Mouse (Mus musculus) forebrain, embryonic 10.5 days (tissue): ENCODE results near the gene Pgm3. TPM values are rescaled to one million over a fixed set of nuclear protein-coding genes. Genes with fewer than 3 reads are reported as not detected.
"Not testable (repeated sequence)": the region's sequence is repeated elsewhere in the genome, so short reads cannot be mapped to it uniquely, and the experiment has no call there.

ENCODE experiments used
- DNase-seq: peaks from one replicate; pipeline ENCODE4 v3.0.0-alpha.2; 2017; ENCODE audit warnings: low spot score; ENCODE audit errors: extremely low spot score
- H3K27ac ChIP-seq: fragments of 300-500 bp; sonication (generic); 2 replicates; pipeline ENCODE4 v1.5.1; 2016; ENCODE audit warnings: mild to moderate bottlenecking
- H3K27me3 ChIP-seq: fragments of 300-500 bp; sonication (generic); 2 replicates; pipeline ENCODE4 v1.6.1; 2016; ENCODE audit warnings: mild to moderate bottlenecking; ENCODE audit not compliant: poor library complexity, severe bottlenecking
- H3K36me3 ChIP-seq: fragments of 300-500 bp; sonication (generic); replicated peaks from 2 replicates; pipeline ENCODE4 v1.6.1; 2016; ENCODE audit warnings: mild to moderate bottlenecking, moderate library complexity
- H3K4me1 ChIP-seq: fragments of 300-500 bp; sonication (generic); 2 replicates; pipeline ENCODE4 v1.6.1; 2016
- H3K4me3 ChIP-seq: fragments of 300-500 bp; sonication (generic); 2 replicates; pipeline ENCODE4 v1.5.1; 2016; ENCODE audit warnings: mild to moderate bottlenecking, moderate library complexity
- H3K9me3 ChIP-seq: fragments of 300-500 bp; sonication (generic); 2 replicates; pipeline ENCODE4 v1.6.1; 2016; ENCODE audit warnings: mild to moderate bottlenecking, moderate library complexity
- WGBS: fragments of 180-500 bp; shearing (Covaris S2); methylation state at CpG from one replicate; pipeline ENCODE4 v1.1.7; 2016; 5-methylcytosine and 5-hydroxymethylcytosine counted together
- polyA plus RNA-seq: library from polyadenylated mRNA; unstranded; fragments of >200 nt; fragmentation: Nextera tagmentation; extraction: Ambion mirVana; gene quantifications from 2 replicates; pipeline ENCODE4 v1.2.1, GENCODE M21; 2016

Pgm3 gene
- 34.2 and 34.6 TPM in 2 replicates for polyA plus RNA-seq

- Histone ChIP-seq H3K4me1 (peaks cover 26% of the 10 kb centered on the region), H3K36me3 (peaks cover 20% of the 10 kb centered on the region), H3K4me3 (peak within 1 kb of the TSS; percentile 74), H3K27me3 (no peaks in the 10 kb centered on the region), H3K9me3 (no peaks in the 10 kb centered on the region), H3K27ac (peak within 1 kb of the TSS; percentile 83)
- DNase-seq: peak; percentile 94
- WGBS: under 1% methylated on average over 59 of the region's 59 CpGs
These were observed at the start of gene Pgm3, which contains the start of gene Rwdd2a for GRCm38 (mm10) chr9:86571540-86572135. Pgm3 (minus strand) TSS chr9:86571842. Rwdd2a (plus strand) TSS chr9:86571991.

- no peak for DNase-seq
- no peaks in the 10 kb centered on the region for H3K4me1 ChIP-seq
- no peaks in the 10 kb centered on the region for H3K36me3 ChIP-seq
- no peaks in the 10 kb centered on the region for H3K9me3 ChIP-seq
- WGBS: 85% methylated on average over 10 of the region's 10 CpGs
- no peak overlapping the region for H3K27ac ChIP-seq
- no peak overlapping the region for H3K4me3 ChIP-seq
- H3K27me3 ChIP-seq: no peaks in the 10 kb centered on the region
These were observed 47.9 kb upstream of the Pgm3 start for GRCm38 (mm10) chr9:86619341-86620139.

GRCm38 (mm10) chr9:86617837-86618492 is 46.3 kb upstream of the Pgm3 start:
- Histone ChIP-seq H3K9me3 (no peaks in the 10 kb centered on the region), H3K27ac (no peak overlapping the region), H3K4me1 (no peaks in the 10 kb centered on the region), H3K36me3 (no peaks in the 10 kb centered on the region), H3K4me3 (no peak overlapping the region), H3K27me3 (no peaks in the 10 kb centered on the region)
- WGBS: 88% methylated on average over 7 of the region's 7 CpGs
- DNase-seq: no peak

DNA sequence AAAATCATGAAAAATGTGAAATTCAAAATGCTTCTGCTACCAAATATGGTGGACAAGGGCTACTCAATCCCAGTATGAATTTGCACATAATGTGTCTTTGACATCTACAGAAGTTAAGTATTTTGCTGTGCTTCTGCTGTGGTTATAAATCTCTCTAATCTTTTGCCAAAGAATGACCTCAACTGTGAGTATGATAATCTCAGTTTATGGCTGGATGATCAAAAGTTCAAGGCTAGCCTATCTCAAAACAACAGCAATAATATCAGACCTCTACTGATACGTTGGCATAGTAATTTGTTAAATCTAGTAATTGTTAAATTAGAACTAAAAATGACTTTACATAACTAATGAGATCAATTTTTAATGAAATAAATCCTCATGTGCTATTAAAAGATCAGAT is 44.1 kb upstream of the Pgm3 start:
- Histone ChIP-seq H3K9me3 (no peaks in the 10 kb centered on the region), H3K4me1 (no peaks in the 10 kb centered on the region)

DNA sequence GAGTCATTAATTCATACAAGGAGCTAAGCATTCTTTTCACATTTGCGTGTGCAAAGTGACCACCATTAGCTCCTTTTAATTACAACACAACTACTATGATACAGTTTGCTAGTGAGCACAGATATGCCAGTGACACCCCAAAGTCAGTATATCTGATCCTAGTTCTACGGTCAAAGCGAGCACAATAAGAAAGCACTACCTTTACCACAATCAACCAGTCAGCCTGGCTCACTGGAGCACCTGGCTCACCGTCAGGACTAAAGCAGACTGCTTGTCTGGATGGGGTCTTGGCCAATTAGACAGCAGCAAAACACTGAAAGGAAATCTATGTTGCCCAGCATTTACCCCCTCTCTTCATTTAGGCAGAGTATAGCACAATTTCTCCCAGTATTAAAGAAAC is 40.4 kb upstream of the Pgm3 start:
- no peak for DNase-seq
- Histone ChIP-seq H3K4me1 (no peaks in the 10 kb centered on the region), H3K9me3 (no peaks in the 10 kb centered on the region), H3K36me3 (no peaks in the 10 kb centered on the region), H3K27me3 (no peaks in the 10 kb centered on the region), H3K27ac (no peak overlapping the region), H3K4me3 (no peak overlapping the region)
- WGBS: 93% methylated on average over 4 of the region's 4 CpGs

More for the DNA sequence above, 44.1 kb upstream of the Pgm3 start:
- Histone ChIP-seq H3K36me3 (no peaks in the 10 kb centered on the region), H3K27me3 (no peaks in the 10 kb centered on the region), H3K4me3 (no peak overlapping the region), H3K27ac (no peak overlapping the region)
- DNase-seq: no peak
- 87% methylated on average over 1 of the region's 1 CpGs for WGBS

- Histone ChIP-seq H3K4me3 (no peak overlapping the region), H3K9me3 (no peaks in the 10 kb centered on the region), H3K4me1 (no peaks in the 10 kb centered on the region), H3K27me3 (no peaks in the 10 kb centered on the region), H3K27ac (no peak overlapping the region), H3K36me3 (no peaks in the 10 kb centered on the region)
- 92% methylated on average over 6 of the region's 6 CpGs for WGBS
- DNase-seq: no peak
These were observed 34.1 kb upstream of the Pgm3 start for GRCm38 (mm10) chr9:86605776-86606175.

GRCm38 (mm10) chr9:86599723-86600303 is 28.2 kb upstream of the Pgm3 start:
- H3K4me3 ChIP-seq: no peak overlapping the region
- 0 out of 2 replicates have a peak overlapping the region, but pooled peaks have one; percentile 15 for H3K27ac ChIP-seq
- no peaks in the 10 kb centered on the region; the same call in 1 of the 2 replicates for H3K4me1 ChIP-seq
- H3K36me3 ChIP-seq: no peaks in the 10 kb centered on the region
- H3K27me3 ChIP-seq: no peaks in the 10 kb centered on the region
- 0 out of 2 replicates have a peak, but pooled peaks cover 2% of the 10 kb centered on the region for H3K9me3 ChIP-seq
- 60% methylated on average over 8 of the region's 8 CpGs for WGBS
- no peak for DNase-seq

GRCm38 (mm10) chr9:86596983-86597382 is 25.3 kb upstream of the Pgm3 start:
- H3K36me3 ChIP-seq, H3K27ac ChIP-seq, DNase-seq, H3K4me3 ChIP-seq, H3K9me3 ChIP-seq, H3K27me3 ChIP-seq, H3K4me1 ChIP-seq: not testable (repeated sequence)

DNA sequence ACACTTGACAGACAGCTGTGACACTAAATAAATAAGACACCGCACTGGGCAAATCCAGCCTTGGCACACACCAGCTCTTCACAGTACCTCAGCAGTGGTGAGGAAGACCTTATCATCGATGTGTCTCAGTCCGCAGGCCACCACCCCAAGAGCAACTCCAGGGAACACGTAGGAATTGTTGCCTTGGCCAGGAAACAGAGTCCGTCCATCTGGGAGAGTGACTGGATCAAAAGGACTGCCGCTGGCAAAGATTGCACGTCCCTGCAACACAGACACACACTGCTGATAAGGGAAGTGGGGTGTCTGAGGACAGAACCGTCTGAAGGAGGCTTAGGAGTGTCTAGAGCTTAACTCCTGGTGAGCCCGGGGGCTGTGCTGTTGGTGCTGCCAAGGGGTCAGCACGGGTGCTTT is 22.7 kb upstream of the Pgm3 start:
- not testable (repeated sequence) for H3K27ac ChIP-seq, H3K36me3 ChIP-seq, H3K9me3 ChIP-seq, H3K4me3 ChIP-seq, DNase-seq, H3K4me1 ChIP-seq, H3K27me3 ChIP-seq
- WGBS: 81% methylated on average over 10 of the region's 10 CpGs

GRCm38 (mm10) chr9:86592676-86593668 is 21.3 kb upstream of the Pgm3 start:
- Histone ChIP-seq H3K27ac (no peak overlapping the region), H3K4me1 (no peaks in the 10 kb centered on the region), H3K9me3 (0 out of 2 replicates have a peak, but pooled peaks cover 2% of the 10 kb centered on the region), H3K36me3 (no peaks in the 10 kb centered on the region), H3K4me3 (no peak overlapping the region), H3K27me3 (no peaks in the 10 kb centered on the region)
- no peak for DNase-seq
- 80% methylated on average over 19 of the region's 19 CpGs for WGBS

DNA sequence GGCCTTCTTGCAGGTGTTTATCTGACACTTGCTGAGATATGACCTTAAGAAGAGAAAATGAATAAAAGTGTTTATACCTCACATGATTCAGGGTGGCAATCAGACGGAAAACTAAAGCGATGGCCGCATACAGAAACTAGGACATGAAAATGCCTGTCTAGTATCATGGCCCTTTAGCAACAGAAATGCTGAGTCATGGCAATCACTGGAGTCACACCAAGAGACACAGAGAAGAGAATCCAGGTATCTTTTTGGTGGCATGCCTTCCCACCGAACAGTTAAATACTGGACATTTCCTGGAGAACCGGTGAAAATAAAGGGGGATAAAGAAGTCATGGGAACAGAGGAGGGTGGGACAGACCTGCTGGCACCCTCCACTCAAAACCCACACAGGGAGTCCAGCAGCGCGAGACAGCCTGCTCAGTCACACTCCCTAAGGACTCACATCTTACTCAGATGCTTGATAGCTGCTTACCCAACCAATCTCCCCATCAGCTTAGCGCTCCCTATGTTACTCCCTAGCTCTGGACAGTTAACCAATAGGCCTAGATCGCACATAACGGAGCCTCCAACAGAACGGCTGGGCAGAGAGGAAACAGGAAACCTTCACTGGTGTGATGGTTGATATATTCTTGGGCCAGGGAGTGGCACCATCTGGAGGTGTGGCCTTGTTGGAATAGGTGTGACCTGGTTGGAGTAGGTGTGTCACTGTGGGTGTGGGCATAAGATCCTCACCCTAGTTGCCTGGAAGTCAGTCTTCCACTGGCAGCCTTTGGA is 15.6 kb upstream of the Pgm3 start:
- Histone ChIP-seq H3K4me3 (no peak overlapping the region), H3K9me3 (no peaks in the 10 kb centered on the region), H3K36me3 (no peaks in the 10 kb centered on the region), H3K27ac (no peak overlapping the region), H3K4me1 (no peaks in the 10 kb centered on the region), H3K27me3 (no peaks in the 10 kb centered on the region)
- WGBS: 92% methylated on average over 11 of the region's 11 CpGs
- DNase-seq: no peak
